Comparison of ENCODE assay signal across 1 mouse cellular context in the genomic region with DNA sequence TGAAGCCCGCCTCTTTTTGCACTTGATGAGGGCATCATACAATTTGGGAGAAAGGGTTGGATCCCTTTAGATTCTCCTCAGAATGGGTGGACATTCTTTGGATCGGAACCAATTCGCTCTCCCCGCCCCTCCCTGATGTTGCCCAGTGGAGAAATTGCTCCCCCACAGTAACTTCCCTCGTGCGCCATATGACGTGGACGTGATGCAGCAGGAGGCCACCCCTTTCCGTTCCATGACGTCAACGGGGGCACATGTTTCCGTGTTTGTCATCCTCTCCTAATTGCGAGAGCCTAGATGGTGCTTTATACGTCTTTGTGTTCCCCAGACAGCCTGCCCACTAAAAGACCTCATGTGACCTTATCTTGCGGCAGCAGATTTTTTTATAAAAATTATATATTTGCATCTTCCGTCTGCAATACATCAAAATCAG.
TF ChIP-seq lines count a peak whose summit lies in the region.

No protein-coding gene starts in this region.

TF ChIP-seq in MEL, 35 proteins besides CTCF, POLR2A, EP300 and RAD21 (continued from another document):
- TF ChIP-seq USF2 (IDR thresholded peaks at IDR 0.05; ENCODE audit: borderline replicate concordance in 1 of 2, insufficient read depth in 1 of 2, low read depth in 1 of 2, low read length in 2 of 2) (0 out of 4 replicates have a peak, but pooled peaks of 1 of the 2 experiments have one; percentile 39), TCF12 (IDR thresholded peaks at IDR 0.05; ENCODE audit: low read depth, low read length) (peak; percentile 61; the same call in 1 of the 2 replicates), CHD1 (IDR thresholded peaks at IDR 0.05; ENCODE audit: low read depth, low read length) (no peak), ELF1 (IDR thresholded peaks at IDR 0.05; ENCODE audit: low read depth, low read length) (peak; percentile 89), ZNF384 (IDR thresholded peaks at IDR 0.05; ENCODE audit: low read depth, low read length) (peak; percentile 86), ZMIZ1 (IDR thresholded peaks at IDR 0.05; ENCODE audit: low read depth, low read length) (no peak), E2F4 (IDR thresholded peaks at IDR 0.05; ENCODE audit: borderline replicate concordance, low read depth, low read length) (peak; percentile 20; the same call in 1 of the 2 replicates), BHLHE40 (IDR thresholded peaks at IDR 0.05; ENCODE audit: borderline replicate concordance, low read depth, low read length) (peak; percentile 95), GATA1 (IDR thresholded peaks at IDR 0.05; ENCODE audit: low read depth, low read length) (peak; percentile 79), MAZ (IDR thresholded peaks at IDR 0.05; ENCODE audit: low read depth, low read length) (peak; percentile 92), HCFC1 (IDR thresholded peaks at IDR 0.05; ENCODE audit: low read depth, low read length) (peak; percentile 79), MEF2A (IDR thresholded peaks at IDR 0.05; ENCODE audit: extremely low read depth, insufficient replicate concordance, low read depth, low read length, poor library complexity, severe bottlenecking) (no peak; the same call in 1 of the 2 replicates), MYB (IDR thresholded peaks at IDR 0.05; ENCODE audit: low read depth, low read length) (no peak; the same call in 1 of the 2 replicates)
